Mouse (Mus musculus) retina, postnatal 1 day (tissue): ENCODE measurements at regions not wholly inside any gene's neighbourhood (a gene's known extent, or its start where the extent isn't known, plus 50 kb on each side); places are given as distances from the start of the nearest gene placed in this dataset.

Experiments used
- DNase-seq: peaks from one replicate; pipeline ENCODE4 v3.0.0-alpha.2; 2012

GRCm38 (mm10) chr7:75063816-75064215, 245.2 kb downstream of the Sv2b start:
- peak; percentile 29 for DNase-seq

DNA sequence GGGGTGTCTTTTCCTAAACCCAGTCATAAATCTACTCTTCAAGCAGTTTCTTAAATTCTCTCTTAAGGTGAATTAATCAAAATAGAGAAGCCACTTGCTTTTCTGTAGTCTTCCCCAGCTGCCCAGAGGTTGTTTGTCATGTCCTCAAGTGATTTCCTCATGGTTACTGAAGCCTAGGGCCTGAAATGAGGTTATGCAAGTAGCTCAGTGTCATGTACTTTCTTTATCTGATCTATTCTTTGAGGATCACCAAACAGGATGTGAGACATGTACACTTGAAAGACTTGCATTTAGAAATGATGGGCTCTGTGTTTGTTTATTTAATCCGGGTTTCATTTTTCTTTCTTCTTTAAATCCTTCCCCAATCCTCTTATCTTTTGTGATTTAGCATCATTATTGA, 258.8 kb downstream of the Sv2b start:
- DNase-seq: no peak

DNA sequence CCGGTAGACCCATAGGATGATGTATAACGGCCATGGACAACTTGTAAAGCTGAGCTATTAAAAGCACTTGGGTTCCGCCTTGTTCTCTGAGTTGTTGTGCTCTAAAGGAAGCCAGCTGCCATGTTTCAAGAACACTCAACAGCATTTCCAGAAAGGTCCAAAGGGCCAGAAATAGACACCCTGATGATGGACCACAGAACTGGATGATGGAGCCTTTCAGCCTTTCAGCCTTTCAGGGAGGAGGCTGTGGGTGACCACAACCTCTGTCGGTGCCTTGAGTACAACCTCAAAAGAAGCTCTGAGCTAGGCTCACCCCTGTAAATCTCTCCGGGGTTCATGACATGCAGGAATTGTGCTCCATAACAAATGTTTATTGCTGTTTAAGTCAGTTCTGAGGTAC, 259.3 kb downstream of the Sv2b start:
- no peak for DNase-seq

GRCm38 (mm10) chr7:75048822-75049221, 260.2 kb downstream of the Sv2b start:
- DNase-seq: no peak

DNA sequence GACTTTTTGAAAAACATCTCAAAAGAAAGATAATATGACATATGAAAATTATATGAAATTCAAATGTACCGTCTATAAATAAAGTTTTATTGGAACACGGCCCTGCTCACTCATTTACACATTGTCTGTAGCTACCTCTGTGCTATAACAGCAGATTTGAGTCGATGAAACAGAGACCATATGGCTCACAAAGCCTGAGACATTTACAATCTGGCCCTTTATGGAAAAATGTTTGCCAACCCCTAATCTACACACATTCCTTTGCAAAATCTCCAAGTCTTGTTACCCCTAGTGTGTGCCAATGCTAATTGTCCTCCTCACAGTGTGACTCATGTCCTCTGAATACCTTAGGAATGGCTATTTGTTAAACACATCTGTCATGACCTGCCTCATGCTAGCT, 261.2 kb downstream of the Sv2b start:
- DNase-seq: no peak

GRCm38 (mm10) chr7:75040871-75041270, 268.2 kb downstream of the Sv2b start:
- peak; percentile 24 for DNase-seq

DNA sequence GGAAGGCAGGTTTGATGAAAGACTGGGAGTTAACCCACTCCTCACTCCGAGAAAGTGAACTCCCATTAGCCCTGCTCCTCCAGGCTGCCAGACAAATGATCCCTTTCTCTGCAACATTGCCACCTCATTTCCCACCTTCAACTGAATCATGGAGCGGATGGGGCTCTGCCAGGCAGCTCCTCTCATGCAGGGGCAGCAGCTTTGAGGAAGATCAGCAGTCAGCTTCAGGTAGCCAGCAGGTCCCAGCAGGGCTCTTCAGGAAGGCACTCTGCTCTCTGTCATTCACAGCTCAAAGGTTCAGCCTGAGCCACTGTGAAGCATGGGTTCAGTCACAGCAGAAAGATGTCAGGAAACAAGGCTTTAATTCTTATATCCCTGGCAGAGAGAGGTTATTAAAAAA, 282.9 kb downstream of the Sv2b start:
- DNase-seq: no peak

DNA sequence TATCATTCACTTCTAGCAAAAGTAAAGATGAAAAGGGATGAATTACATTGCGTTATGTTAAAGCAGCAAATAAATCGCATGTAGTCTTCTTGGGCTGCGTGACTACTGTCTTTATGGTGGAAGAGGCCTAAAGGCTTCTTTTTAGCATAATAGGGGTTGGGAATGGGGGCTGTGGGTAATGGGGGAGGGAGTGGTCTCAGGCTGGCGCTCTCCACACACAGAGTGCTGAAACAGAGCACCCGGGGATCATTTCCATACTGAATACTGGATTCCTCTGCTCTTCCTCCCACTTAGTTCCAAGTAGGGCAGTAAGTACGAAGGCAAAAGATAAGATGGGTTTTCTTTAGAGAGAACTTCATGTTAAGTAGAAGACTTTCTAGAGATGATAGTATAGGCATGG, 287.1 kb downstream of the Sv2b start:
- no peak for DNase-seq

DNA sequence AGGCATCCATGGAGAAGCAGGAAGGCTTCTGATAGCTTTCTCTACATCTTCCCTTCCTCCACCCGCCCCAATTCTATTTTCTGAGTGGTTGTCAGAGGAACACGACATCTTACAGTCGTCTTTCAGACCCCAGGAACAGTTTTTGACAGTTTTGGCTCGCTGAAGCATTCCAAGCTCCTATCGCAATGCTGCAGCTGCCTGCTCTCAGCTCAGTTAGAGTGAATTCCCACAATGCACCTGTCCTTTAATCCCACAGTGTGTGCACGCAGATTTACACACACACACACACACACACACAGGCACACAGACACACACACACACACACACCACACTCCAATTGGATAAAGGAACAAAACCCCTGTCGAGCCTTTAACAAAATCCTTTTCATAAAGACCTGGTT, 290.4 kb downstream of the Sv2b start:
- DNase-seq: peak; percentile 39

DNA sequence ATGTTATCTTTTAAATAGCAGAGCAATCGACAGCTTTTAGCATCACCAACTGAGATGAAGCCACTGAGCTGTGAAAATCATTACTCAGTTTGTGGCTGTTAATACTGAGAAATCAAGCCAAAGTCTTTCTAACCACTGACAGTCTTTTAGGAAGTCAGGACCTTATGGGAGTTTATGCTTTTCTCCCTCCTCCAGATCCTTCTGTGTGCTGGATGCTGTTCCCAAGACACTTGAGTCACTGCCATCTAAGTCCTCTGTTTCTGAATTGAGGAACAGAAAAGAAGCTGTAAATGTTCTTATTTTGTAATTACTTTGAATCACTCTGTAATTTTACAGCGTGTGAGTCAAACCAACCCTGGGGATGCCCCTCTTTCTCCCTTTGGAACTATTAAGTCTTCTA, 300.6 kb downstream of the Sv2b start:
- DNase-seq: no peak

DNA sequence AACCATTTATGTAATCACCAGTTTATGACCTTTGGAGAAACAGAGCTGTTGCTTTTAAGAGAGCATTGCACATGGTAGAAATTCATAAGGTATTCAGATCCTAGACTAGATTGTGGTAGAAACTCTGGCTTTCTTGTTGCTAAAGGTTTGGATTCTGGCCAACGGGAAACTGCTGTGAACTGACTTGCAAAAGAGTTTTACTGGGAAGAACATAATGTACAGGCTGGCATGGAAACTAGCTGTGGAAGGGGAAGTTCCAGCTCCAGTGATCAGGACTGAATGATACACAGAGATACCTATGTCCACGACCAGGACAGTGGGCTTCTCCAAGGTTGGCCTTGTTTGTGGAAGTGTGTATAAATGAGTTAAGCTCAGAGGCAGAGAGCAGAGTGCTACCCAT, 318.9 kb downstream of the Sv2b start:
- DNase-seq: no peak

DNA sequence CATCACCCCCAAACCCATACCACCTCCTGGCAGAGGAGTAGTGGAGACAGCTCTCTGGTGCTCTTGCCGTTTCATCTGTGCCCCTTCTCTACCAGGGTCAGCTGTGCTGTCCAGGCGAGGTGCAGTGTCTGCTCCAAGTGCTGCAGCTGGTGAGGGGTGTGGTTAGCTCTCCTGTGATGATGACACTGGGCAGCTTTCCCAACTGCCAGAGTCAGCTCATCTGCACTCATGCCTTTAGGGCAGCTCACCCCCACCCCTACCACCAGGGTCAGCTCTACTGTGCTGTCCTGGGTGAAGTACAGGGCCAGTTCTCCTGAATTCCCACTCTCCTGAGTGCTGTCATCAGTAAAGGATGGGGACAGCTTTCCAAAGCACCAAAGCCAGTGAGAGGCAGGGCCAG, 329.6 kb downstream of the Sv2b start:
- peak; percentile 29 for DNase-seq

DNA sequence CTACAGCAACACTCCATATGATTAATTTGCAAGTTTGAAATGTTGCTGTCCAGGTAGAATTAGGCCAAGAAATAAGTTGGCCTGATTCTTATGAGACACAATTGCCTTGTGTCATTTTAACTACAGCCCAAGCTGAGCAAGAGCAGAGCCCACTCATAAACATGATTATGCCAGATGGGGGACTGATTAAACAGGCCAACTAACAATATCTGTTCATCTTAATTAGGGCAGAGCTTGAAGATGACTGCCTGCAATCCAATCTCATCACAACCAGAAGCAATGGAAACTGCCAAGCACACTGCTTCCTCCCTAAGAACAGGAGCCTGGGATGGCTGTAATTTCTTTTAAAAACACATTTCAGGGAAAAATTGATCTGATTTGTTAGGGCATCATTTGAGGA, 333.1 kb downstream of the Sv2b start:
- DNase-seq: peak; percentile 69

DNA sequence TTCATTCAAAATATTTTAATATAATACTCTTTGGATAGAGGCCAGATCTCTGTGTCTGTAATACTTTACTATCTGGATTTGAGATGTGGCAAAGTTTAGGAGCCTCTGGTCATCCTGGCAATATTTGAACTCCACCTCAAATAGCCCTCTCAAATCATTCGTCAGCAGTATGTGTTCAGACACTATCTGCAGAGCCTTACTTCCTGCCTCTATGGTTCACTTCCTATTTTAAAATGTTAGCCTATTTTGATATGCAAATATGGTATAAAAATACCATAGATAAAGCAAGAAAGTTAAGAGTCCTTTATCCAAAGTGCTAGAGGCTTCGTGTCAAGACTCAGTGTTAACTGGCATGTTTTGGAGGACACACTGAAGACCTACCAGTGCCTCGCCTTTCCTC, 334.6 kb downstream of the Sv2b start:
- DNase-seq: no peak

GRCm38 (mm10) chr7:74944421-74945098, 364.5 kb downstream of the Sv2b start:
- DNase-seq: no peak

DNA sequence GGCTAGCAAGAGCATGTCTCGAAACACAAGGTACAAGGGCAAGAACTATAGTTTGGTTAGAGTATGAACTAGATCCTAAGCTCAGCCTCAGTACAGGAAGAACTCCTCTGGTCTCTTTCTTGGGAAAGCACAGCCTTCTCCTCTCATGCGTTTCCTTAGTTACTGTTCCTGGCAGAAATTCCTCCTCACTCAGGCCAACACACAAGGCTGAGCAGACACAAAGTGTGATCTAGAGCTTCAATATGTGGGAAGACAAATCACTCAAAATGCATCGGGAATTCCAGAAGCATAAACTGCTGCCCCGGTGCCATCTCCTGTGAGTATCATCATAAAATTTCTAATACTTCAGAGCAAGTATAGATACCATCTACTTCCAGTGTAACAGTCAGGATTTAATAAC, 366.1 kb downstream of the Sv2b start:
- no peak for DNase-seq

DNA sequence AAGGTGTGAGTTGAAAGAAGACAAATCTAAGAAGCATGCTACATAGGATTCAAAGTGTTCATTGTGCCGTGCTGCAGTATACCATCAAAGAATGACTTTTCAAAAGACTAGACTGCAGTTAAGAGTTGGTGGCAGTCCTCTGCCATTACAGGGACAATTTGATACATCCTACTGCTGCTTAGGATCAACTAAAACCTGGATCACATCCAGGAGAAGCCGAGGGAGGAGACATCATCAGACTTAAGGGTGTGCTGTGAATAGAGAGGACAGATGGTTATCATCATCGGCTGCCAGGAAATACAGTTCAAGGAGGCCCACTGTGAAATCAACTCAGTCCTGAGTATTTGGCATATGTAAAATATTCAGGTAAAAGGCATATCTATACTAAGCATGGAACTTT, 366.9 kb downstream of the Sv2b start:
- DNase-seq: no peak

DNA sequence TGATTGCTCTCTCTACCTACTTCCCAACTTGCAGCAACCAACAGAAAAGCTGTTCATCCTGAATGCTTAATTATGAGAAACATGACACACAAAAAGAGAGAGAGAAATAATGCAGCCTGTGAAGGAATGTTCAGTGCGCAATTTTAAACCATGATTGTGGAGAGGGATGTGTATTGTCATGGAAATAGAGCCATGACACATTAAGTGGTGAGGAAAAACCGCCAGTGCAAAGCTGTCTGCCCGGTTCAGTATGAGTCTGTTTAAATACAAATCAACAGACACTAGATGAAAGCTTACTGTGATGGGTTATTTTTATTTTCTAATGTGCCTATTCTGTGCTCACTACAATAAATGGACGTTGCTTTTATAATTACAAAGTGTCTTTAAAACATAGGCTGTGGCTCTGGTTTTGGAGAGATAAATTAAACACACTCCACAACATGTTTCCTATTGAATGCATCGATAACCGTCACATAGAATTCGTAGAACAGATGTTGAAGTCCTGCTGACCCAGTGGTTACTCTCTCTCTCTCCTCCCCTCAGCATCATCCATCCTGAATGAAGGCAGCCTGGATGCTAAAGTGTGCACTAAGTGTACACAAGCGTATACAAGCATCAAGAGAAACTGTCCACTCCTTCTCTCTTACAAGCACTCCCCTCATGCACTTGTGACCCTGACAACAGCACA, 374.7 kb upstream of the Slco3a1 start:
- peak; percentile 3 for DNase-seq

- DNase-seq: no peak
These were observed 373.8 kb upstream of the Slco3a1 start for GRCm38 (mm10) chr7:74928226-74928927.

DNA sequence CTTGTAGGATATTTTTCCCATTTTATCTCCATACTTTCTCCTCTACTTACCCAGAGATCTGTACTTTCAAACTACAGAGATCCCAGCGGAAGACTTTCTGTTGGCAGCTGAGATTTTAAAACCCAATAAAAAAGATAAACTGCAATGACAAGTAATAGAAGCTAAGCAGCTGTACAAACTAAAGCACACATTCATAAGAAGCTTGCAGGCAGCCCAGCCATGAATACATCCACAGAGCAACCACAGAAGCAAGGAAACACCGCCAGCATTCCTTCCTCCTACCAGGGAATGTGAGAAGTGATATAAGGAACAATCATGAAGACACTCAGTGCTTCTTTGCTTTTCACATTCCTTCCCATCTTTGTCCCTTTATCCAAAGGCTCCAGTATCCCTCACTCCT, 372.1 kb upstream of the Slco3a1 start:
- no peak for DNase-seq

GRCm38 (mm10) chr7:74924156-74924555, 369.6 kb upstream of the Slco3a1 start:
- no peak for DNase-seq

DNA sequence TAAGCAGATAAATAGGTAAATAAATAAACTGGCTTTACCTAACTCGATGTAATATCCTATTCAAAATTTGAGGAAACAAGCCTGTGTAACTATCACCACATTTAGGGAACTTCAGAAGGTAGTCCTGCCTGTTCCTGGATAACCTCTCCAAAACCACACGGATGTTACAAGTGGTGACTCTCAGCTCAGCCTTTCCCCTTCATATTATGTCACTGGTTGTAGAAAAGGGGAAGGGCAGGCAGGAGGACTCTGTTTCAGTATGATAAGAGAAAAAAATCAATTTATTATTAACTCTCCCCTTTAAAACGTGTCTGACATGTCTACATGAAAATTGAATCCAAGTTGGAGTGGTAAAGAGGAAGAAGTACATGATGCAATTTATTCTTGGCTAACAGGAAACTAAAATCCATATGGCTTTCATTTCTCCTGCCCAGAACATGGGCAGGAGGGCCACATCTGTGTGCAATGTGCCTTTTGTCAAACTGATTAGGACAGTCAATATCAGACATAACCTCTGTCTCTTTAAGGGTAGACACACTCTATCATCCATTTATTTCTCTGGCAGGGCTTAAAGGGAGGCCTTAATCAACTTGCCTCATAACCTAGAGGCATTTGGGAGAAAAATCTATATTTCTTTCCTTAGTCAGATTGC, 353.9 kb upstream of the Slco3a1 start:
- DNase-seq: no peak

- no peak for DNase-seq
These were observed 352.8 kb upstream of the Slco3a1 start for GRCm38 (mm10) chr7:74907391-74907790.

DNA sequence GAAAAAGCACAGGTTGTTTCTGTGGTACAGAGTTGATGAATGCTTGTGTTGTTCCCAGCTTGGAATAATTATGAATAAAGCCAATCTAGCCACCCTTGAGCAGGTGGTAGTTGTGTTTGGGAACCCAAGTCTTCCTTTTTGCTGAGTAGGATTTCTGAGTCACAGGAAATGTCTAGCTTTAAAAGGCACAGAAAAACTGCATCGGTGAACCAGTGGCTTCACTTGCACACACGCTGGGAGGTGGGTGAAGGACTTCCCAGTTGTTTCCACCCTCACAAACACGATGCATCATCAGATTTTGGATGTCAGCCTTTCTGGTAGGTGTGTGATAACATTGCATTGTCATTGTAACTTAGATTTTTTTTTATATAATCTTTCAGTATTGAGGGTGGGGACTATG, 322.9 kb upstream of the Slco3a1 start:
- no peak for DNase-seq
